Mouse (Mus musculus): Measurements from ENCODE around the gene Snx27. TPM values are rescaled to one million over a fixed set of nuclear protein-coding genes. Genes with fewer than 3 reads are reported as not detected.
A peak's percentile ranks its signal among the peaks of the same experiment; 100 is the strongest.

Gene Snx27
- total RNA-seq, 2 experiments from 2014 or later = 28.3 to 29.0 TPM

DNA sequence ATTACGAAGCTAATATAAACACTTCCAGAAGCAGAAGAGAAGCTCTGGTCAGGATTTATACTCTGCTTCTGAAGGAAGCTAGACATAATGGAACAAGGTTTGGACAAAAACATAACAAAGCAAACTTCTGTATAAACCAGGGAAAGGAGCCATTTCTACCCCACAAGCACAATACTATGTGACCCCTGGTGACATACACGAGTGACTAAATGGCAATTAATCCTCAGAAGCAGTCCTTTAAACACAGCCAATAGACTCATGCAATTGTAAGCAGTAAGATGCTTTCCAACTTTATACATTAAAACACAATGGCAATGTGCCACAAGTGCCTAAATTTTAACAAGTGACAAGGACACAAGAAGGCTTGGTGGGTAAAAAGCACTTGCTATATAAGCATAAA, 15.3 kb downstream of the Snx27 start:
- no peak for DNase-seq

DNA sequence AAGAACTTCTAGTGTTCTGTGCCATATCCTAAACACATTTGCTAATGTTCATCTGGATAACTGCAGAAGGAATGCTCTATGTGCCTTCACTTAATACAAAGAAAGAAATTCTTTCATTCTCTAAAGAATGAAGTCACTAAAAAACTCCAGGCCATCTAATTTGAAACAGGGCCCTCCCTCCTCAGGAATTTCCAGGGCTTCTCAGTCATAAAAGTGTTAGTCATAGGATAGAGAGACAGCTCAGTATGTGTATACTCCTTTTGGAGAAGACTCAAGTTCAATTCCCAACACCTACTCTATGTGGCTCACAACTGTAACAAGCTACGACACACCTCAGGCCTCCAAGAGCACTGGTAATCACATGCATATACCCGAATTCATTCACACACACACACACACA, 17.0 kb downstream of the Snx27 start:
- no peak for DNase-seq

DNA sequence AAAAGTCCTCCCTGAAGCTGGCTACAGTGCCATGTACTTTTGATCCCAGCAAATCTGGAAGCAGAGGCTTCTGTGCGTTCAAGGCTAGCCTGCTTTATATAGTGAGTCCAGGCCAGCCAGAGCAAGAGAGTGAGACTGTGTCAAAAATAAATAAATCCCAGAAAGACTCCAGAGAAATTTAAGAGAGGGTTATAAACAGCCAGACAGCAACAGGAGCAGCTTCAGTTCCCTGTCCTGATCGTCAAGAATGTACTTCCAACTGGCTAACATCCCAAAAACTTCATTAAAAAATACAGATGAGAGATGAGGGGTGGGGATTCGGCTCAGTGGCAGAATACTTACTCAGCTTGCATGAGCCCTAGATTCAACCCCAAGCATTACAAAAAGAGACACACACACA, 17.4 kb downstream of the Snx27 start:
- DNase-seq = no peak

- DNase-seq = no peak
Observed at GRCm38 (mm10) chr3:94564356-94565010, 18.0 kb downstream of the Snx27 start.

DNA sequence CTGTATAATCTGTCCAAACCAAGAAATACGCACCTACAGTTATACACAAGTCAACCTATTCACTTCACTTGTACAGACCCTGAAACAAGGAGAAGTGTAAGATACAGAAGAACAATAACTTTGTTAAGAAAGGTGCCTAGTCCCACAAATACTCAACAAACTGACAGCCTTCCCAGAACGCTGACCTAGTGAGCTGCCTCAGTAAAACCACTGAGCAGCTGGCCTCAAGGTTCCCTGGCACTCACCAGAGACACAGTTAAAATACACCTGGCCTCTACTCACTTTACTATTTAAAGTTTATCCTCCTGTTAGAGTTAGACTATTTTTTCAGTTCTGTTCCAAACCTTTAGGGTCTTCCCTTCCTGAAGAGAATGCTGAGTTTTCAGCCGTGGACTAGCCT, 19.4 kb downstream of the Snx27 start:
- no peak for DNase-seq

DNA sequence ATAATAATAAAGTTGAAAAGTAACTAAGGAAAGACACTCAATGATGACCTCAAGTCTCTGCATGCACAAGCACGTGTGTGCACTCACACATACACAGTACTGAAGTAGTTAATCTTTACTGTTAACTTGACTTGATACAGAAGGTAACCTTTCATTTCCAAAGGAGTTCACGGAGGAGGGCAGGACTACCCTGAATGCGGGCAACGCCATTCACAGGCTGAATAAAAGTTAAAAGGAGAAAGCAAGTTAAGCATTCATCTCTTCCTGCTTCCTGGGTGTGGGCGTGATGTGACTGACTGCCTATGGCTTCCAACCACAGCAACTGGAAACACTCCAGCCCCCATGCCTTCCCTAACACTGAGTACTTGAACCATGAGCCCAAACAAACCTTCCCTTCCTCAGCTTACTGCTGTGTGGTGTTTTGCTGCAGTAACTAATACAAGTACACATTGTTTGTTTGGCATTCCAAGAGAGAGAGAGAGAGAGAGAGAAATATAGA, 22.5 kb downstream of the Snx27 start:
- no peak for DNase-seq

- no peak for DNase-seq
Observed at GRCm38 (mm10) chr3:94549041-94549440, 33.5 kb downstream of the Snx27 start.

GRCm38 (mm10) chr3:94537187-94537586, 45.3 kb downstream of the Snx27 start:
- no peak for DNase-seq

DNA sequence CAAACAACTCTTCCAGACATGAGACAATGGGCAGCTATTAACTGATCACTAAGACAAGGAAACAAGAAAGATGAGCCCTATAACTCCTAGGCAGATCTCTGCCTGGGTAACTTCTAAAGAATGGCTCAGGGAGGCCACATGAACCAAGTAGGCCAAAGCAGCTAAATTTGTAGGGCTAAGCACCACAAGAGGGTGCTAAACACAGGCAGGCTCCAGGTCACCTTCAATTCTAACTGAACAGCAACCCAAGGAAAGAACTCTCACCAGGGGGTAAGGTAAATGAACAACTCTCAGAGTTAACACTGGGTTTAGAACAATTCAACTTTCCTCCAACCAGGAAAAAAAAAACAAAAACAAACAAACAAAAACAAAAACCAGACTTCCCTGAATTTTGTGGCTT, 48.5 kb downstream of the Snx27 start:
- peak; percentile 35 to 36 for DNase-seq

DNA sequence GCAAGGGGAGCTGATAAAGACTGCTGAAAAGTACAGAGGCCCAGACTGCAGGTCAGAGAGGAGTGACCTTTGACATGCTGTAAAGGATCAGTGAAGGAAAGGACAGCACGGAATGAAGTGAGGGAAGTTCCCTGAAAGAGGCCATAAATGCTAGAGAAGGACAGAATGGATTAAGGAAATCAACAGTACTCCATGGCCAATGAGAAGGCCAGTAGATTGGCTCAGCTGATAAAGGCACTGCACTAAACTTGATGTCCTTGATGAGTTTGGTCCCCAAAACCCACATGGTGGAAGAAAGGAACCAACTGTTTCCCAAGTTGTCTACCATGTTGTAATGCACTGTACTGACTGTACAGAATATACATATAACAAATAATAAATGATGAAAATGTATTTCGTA, 55.8 kb downstream of the Snx27 start:
- DNase-seq = no peak

- peak in 1 of 2 experiments; percentile 15 for DNase-seq
Observed at GRCm38 (mm10) chr3:94506664-94507063, 75.9 kb downstream of the Snx27 start.

DNA sequence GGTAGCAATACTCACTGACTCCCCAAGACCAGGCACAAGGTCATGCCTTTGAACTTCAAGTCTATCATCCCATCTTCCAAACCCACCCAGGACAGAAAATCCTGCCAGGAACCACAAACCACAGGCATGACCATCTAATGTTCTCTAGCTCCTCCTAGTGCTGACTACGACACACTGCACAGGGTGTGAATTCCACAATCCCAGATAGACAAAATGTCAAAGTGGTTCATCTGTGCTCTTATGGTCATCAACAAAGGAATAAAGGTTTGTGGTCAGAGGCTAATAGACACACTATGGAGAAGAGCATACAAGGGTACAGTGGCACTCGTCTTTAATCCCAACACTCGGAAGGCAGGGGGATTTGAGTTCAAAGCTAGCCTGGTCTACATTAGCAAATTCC, 80.3 kb downstream of the Snx27 start:
- peak in 1 of 2 experiments; percentile 50 for DNase-seq

DNA sequence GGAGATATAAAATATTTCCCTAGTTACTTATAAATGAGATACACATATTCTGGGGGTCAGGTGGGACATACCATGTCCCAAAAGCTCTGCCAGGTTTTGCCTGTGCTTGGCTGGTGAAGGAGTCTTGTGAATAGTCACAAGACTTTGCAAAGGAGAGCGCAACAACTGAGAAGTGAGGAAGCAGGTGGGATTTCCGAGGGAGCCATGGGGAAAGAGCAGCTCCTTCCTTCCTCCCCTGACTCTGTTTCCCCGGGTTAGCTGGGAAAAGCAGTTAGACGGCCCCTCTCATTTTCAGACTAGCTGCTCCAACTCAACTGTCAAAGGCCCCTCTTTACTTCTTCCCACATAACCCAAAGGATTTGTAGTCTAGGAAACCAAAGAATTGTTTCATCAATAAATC, 85.4 kb downstream of the Snx27 start:
- no peak for DNase-seq

DNA sequence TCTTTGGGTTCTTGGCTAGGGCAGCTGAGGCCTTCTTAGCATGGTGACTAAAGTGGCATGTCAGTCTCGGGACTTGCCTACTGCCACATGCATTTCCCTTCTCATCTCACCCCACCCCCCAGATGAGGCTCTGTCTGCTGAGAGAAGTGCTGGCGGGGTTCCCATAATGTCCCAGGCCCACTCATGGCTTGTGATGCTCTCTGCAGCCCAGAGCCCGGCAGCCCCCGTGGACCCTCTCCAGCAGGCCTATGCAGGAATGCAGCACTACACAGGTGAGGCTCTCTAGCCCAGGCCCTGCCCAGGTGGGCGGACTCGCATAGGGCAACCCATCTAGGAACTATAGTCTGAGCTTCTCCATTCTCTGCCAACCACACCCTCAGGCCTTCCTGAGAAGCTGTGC, 94.9 kb downstream of the Snx27 start:
- no peak for DNase-seq

DNA sequence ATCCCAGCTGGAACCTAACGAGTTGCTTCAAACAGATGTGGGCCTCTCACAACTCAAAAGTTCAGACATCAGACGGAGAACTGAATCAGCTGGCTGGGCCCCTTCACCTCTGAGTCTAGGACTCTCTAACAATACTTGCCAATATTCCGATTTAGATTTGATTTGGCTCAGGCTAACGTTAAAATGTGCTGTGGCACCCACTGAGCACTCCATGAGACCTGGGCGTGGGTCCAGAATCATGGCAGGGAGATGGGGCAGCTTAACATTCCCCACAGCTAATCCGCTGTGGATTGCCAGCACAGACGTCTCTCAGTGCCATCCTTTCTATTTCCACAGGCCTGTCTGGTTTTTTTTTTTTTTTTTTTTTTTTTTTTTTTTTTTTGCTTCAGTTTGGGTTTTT, 96.6 kb downstream of the Snx27 start:
- DNase-seq = no peak

DNA sequence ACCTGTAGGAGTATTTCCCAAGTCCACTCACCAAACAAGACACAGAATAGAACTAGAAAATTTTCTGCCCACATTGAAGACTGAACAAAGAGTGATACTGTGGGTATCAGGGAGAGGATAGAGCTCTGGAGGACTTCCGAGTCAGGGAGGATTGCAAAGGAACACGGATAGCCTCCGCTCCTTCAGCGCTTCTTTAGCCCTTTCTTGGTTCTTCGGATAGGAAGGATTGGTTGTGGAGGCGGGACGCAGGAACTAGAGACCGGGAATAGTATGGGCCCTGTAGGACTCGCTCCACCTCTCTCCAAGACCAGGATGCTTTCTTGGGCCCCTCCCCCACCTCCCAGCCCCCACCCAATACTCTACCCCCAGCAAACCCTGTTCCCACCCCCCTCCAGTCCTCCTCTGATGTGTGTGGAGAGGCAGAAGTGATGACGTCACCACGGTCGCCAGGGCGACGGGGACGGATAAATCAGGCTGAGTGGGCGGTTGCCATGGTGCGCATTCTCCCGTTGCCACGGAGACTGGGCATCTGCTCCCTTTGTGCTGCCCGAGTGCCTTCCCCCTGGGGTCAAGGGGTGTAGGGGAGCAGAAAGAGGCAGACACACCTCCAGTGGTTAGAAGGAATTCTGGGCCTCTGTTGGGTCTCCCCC, 98.6 kb downstream of the Snx27 start:
- DNase-seq = no peak

- peak; percentile 20 to 59 for DNase-seq
Observed at GRCm38 (mm10) chr3:94482764-94483385, 99.6 kb downstream of the Snx27 start.

DNA sequence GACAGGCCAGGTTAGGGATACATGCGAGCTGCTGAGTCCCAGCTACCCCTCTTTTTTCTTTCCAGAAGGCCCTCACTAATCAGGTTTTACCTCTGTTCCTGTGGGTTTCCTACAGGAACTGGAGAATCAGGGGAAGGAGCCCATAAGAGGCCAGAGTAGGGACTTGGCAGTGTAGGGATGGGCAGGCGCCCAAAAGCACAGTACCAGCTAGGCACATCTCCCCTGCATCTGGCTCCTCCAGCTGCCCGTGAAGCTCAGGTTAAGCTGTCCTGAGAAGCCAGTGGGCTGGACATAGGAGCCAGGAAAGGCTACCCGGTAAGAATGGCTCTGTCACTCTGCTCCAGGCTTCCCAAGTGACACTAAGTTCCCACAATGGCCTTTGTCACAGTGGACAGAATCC, 101.1 kb downstream of the Snx27 start:
- no peak for DNase-seq

DNA sequence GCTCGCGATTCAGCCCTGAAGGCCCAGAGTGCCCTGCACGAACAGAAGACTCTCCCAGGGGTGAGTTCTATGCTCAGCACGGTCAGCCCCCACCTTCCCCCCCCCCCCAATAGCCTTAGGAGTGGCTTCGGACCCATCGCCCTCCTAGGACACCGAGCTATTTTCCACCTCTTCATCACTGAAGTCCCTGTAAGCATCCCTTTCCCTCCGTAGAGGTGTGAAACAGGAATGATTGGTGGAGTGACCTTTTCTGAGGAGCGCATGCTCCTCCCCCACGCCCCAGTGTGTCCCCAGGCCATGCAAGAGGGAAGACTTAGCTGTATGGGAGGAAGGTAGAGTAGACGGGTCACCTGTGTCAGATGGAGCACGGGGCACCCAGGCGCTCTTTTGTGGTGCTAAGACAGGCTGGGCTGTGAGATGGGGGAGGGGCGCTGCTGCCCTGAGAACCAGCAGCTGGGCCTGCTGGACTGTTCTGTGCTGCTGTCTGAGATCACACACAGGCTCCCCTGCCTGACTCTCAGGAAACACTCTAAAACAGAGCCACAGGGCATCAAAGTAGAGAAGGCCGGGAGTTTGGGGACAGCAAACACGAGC, 102.1 kb downstream of the Snx27 start, which contains the start of gene Riiad1:
Gene Riiad1, minus strand, starts transcription at position 51 of the 594 bp plus-strand sequence.
- DNase-seq = no peak

GRCm38 (mm10) chr3:94479564-94479963, 103.0 kb downstream of the Snx27 start:
- no peak for DNase-seq

DNA sequence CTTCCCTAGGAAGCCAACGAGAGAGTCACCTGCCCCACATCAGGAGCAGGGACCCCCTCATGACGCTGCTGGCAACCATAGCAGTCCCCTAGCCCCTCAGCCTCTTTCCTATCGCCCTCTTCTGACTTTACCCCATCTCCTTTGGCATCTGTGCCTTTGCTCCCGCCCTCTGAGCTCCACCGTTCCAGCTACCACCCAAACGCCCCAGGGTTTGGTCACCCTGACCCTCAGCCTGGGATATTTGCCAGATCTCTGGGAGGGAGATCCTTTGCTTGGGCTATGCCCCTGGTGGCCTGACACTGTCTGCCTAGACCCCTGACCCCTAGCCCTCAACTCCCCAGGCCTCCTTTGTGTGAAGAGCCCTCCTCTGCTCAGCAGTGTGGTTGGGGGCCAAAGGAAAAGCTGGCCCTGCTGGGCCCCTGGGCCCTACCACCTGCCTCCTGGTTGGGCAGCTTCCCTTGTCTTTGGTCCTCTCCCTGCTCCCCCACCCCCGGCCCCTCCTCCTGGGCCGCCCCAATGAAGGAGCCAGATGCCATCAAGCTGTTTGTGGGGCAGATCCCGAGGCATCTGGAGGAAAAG, 103.8 kb downstream of the Snx27 start:
- no peak for DNase-seq

- no peak for DNase-seq
Observed at GRCm38 (mm10) chr3:94477981-94478422, 104.5 kb downstream of the Snx27 start, which contains the start of gene Celf3. Gene Celf3 (plus strand): TSS chr3:94478295.

DNA sequence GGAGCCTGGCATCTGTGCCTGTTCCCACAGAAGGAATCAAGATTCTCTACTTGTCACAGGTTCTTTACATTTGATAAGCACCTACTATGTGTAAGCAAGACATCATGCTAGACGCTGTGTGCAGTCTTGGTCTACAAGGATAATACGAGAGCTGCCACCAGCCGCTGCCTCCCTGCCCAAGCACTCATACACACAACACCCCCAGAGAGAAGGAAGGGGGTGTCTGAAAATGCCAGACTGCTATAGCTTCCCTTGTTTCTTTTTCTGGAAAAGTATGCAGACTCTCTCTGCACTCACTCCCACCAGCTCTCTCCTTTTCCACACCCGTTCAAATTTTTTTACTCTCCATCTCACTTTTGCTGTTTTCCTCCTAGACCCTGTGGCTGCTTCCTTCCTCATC, 105.1 kb downstream of the Snx27 start:
- DNase-seq = no peak

Measured in heart, adult 18-20 months (tissue).